Mouse (Mus musculus) gastrocnemius, postnatal 4 days (tissue): Measurements from ENCODE around the gene Olfr913. TPM values are rescaled to one million over a fixed set of nuclear protein-coding genes. Genes with fewer than 3 reads are reported as not detected.

Experiments
- DNase-seq, 2 experiments: peaks; one replicate each; pipeline ENCODE4 v3.0.0; 2021 to 2022; ENCODE audit warnings: low spot score in 2 of 2, mixed read lengths in 2 of 2
- long read RNA-seq, 2 experiments: library from polyadenylated mRNA; stranded (forward); transcript quantifications; one replicate each; pipeline ENCODE4 v2.0.0; 2021
- total RNA-seq, 2 experiments: library from RNA; stranded (reverse); gene quantifications; 2 replicates each; pipeline ENCODE4 v1.2.3; 2021

The Olfr913 gene
- not detected for total RNA-seq
- long read RNA-seq, experiment 1 = 0 reads
- long read RNA-seq, experiment 2 = 0 reads

DNA sequence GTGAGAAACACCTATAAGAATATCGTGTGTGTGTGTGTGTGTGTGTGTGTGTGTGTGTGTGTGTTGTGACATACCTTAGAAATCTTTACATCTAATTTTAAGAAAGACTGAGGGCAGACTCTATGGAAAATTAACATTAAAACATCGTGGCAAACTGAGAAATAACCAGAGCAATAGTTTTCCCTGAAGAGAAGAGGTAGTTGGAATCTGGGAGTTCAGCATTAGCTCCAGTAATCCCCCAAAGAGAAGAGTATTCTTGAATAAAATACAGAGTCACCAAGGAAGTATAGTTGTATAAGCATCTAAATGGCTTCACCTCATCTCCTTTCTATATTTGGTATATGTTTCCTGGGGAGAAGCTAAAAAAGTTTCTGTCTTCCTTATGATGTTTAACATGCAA is at the start of gene Olfr913:
Olfr913 (plus strand) TSS at position 301 of the 400 bp plus-strand sequence.
- DNase-seq = no peak

GRCm38 (mm10) chr9:38579878-38580277 is 12.7 kb upstream of the Olfr913 start, which contains the start of gene Olfr912:
Gene Olfr912 (plus strand): TSS chr9:38580178.
- no peak for DNase-seq

DNA sequence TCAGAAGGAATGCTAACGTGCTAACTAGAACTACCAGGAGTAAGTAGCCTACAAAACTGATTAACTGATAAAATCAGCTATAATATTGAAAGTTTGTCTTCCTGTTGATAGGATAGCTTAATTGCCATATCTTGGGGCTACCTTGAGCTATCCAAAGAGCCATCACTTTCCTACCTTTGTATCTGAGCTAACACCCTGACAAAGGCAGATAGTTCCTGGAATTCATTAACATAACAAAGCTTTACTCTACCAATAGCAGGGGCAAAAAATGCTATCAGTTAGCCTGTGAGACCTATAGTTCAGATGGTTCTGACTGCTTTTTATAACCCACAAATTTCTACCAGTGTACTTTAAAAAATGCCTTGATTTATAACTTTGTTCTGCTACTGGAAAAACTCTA is 1.5 kb upstream of the Olfr913 start:
- no peak for DNase-seq

DNA sequence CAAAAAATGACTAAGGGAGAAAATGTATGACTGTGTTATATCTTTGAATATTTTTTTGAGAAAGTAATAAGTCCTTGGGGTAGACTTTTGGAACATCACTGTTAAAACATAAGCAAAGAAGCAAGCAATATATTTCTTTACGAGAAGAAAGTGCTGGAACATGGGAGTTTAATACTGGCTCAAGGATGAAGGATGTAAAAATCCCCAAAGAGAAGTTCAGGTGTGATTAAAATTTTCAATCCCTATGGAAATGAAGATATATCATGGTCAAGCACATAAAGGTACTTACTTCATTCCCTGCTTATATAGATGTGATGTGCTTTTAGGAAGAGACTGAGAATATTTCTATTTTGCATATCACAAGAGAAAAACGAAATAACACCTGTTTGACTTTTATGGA is 12.2 kb downstream of the Olfr913 start, which contains the start of gene Olfr914:
Olfr914 (plus strand) TSS at position 301 of the 400 bp plus-strand sequence.
- DNase-seq = no peak

- DNase-seq = no peak
Observed at GRCm38 (mm10) chr9:38632406-38632805, 39.8 kb downstream of the Olfr913 start.

Other genes starting within 250 kb of the Olfr913 start
- not detected for gene Olfr898, start 244.3 kb upstream of the Olfr913 start, total RNA-seq
- gene Olfr250, start 225.9 kb upstream of the Olfr913 start, total RNA-seq = not detected
- not detected for gene Olfr251, start 215.7 kb upstream of the Olfr913 start, total RNA-seq
- not detected for gene Olfr147, start 191.1 kb upstream of the Olfr913 start, total RNA-seq
- gene Olfr901, start 163.3 kb upstream of the Olfr913 start, total RNA-seq = not detected
- gene Olfr902, start 145.1 kb upstream of the Olfr913 start, total RNA-seq = not detected
- gene Olfr904, start 129.6 kb upstream of the Olfr913 start, total RNA-seq = not detected
- under 1 TPM in 1 of 2 experiments, not detected in 1; 0.07 TPM for gene Olfr905, start 121.7 kb upstream of the Olfr913 start, total RNA-seq
- gene Olfr906, start 105.7 kb upstream of the Olfr913 start, total RNA-seq = not detected
- not detected for gene Olfr907, start 97.0 kb upstream of the Olfr913 start, total RNA-seq
- not detected for gene Olfr911-ps1, start 71.2 kb upstream of the Olfr913 start, total RNA-seq
- not detected for gene Olfr910, start 54.9 kb upstream of the Olfr913 start, total RNA-seq
- gene Olfr912, start 12.6 kb upstream of the Olfr913 start, total RNA-seq = not detected
- gene Olfr914, start 12.3 kb downstream of the Olfr913 start, total RNA-seq = not detected
- not detected for gene Olfr916, start 67.1 kb downstream of the Olfr913 start, total RNA-seq
- gene Olfr917, start 73.1 kb downstream of the Olfr913 start, total RNA-seq = not detected
- not detected for gene Olfr918, start 81.8 kb downstream of the Olfr913 start, total RNA-seq
- gene Olfr919, start 110.9 kb downstream of the Olfr913 start, total RNA-seq = not detected
- gene Vwa5a, start 125.5 kb downstream of the Olfr913 start, total RNA-seq = 10 to 100 TPM; 39.5 to 40.3 TPM
- gene Olfr920, start 159.5 kb downstream of the Olfr913 start, total RNA-seq = under 1 TPM; 0.05 to 0.29 TPM
- not detected for gene Olfr921, start 180.3 kb downstream of the Olfr913 start, total RNA-seq
- not detected for gene Olfr922, start 221.9 kb downstream of the Olfr913 start, total RNA-seq
- gene Olfr923, start 233.8 kb downstream of the Olfr913 start, total RNA-seq = not detected